Mouse (Mus musculus) gastrocnemius, adult 2 months (tissue): ENCODE results near the gene Setd7. TPM values are rescaled to one million over a fixed set of nuclear protein-coding genes. Genes with fewer than 3 reads are reported as not detected.
A peak's percentile ranks its signal among the peaks of the same experiment; 100 is the strongest.

Experiments used
- DNase-seq: peaks from one replicate; pipeline ENCODE4 v3.0.0; 2022
- H3K27ac ChIP-seq: fragments of 200-600 bp; 2 replicates; pipeline ENCODE4 v1.8.1; 2022; ENCODE audit warnings: mild to moderate bottlenecking
- H3K4me3 ChIP-seq: fragments of 200-600 bp; 2 replicates; pipeline ENCODE4 v1.8.1; 2022; ENCODE audit warnings: mild to moderate bottlenecking, moderate library complexity
- CTCF ChIP-seq: fragments of 200-600 bp; IDR thresholded peaks from 2 replicates; pipeline ENCODE4 v1.8.1; 2022; ENCODE audit warnings: antibody characterized with exemption, mild to moderate bottlenecking, moderate library complexity
- intact Hi-C: fragments of 180-260 bp; cut with DNase I; formaldehyde crosslinking; loops from one replicate; pipeline ENCODE4 v1.15.1; 2025
- total RNA-seq, 2 experiments: library from RNA; stranded (reverse); gene quantifications; 2 replicates each; pipeline ENCODE4 v1.2.3; 2021

Setd7 gene
- total RNA-seq, 2 experiments from 2014 or later, result 148 to 167 TPM

- no peak overlapping the region for H3K27ac ChIP-seq
- no peak for DNase-seq
- intact Hi-C loops, result no loop called here
- H3K4me3 ChIP-seq, result no peak overlapping the region
- no peak for TF ChIP-seq CTCF
These were observed 66.2 kb downstream of the Setd7 start for GRCm38 (mm10) chr3:51494466-51494865.

GRCm38 (mm10) chr3:51493272-51493838 lies 67.3 kb downstream of the Setd7 start:
- TF ChIP-seq CTCF, result no peak
- intact Hi-C loops, result no loop called here
- DNase-seq, result no peak
- Histone ChIP-seq H3K4me3 (no peak overlapping the region; the same call in 1 of the 2 replicates), H3K27ac (0 out of 2 replicates have a peak overlapping the region, but pooled peaks have one; percentile 29)

- no peak for TF ChIP-seq CTCF
- Histone ChIP-seq H3K27ac (no peak overlapping the region), H3K4me3 (no peak overlapping the region)
- intact Hi-C loops, result no loop called here
- no peak for DNase-seq
These were observed 70.5 kb downstream of the Setd7 start for GRCm38 (mm10) chr3:51490088-51490753.

GRCm38 (mm10) chr3:51486491-51487195 lies 74.0 kb downstream of the Setd7 start:
- no peak overlapping the region for H3K27ac ChIP-seq
- TF ChIP-seq CTCF, result no peak
- DNase-seq, result no peak
- no peak overlapping the region for H3K4me3 ChIP-seq
- intact Hi-C loops, result no loop called here

GRCm38 (mm10) chr3:51485347-51485746 lies 75.3 kb downstream of the Setd7 start:
- Histone ChIP-seq H3K4me3 (peak overlapping the region; percentile 93), H3K27ac (peak overlapping the region; percentile 97; the same call in 1 of the 2 replicates)
- no peak for TF ChIP-seq CTCF
- no peak for DNase-seq
- intact Hi-C loops, result no loop called here

GRCm38 (mm10) chr3:51484370-51484769 lies 76.3 kb downstream of the Setd7 start:
- intact Hi-C loops, result no loop called here
- no peak for TF ChIP-seq CTCF

GRCm38 (mm10) chr3:51483741-51484359 lies 76.8 kb downstream of the Setd7 start, which contains the start of gene Rab33b:
Rab33b (plus strand) TSS chr3:51483920.
- intact Hi-C loops, result no loop called here

More at GRCm38 (mm10) chr3:51484370-51484769, 76.3 kb downstream of the Setd7 start:
- peak overlapping the region; percentile 97 for H3K27ac ChIP-seq
- no peak for DNase-seq
- peak overlapping the region; percentile 93 for H3K4me3 ChIP-seq

GRCm38 (mm10) chr3:51482781-51483180 lies 77.9 kb downstream of the Setd7 start:
- DNase-seq, result no peak
- TF ChIP-seq CTCF, result no peak
- intact Hi-C loops, result no loop called here
- Histone ChIP-seq H3K27ac (peak overlapping the region; percentile 97), H3K4me3 (peak overlapping the region; percentile 93)

More at GRCm38 (mm10) chr3:51483741-51484359, 76.8 kb downstream of the Setd7 start, which contains the start of gene Rab33b:
- H3K27ac ChIP-seq, result peak within 1 kb of the TSS; percentile 97
- peak within 1 kb of the TSS; percentile 93 for H3K4me3 ChIP-seq
- DNase-seq, result peak; percentile 98
- peak; percentile 40; the same call in 1 of the 2 replicates for TF ChIP-seq CTCF

- intact Hi-C loops, result no loop called here
- Histone ChIP-seq H3K27ac (no peak overlapping the region), H3K4me3 (no peak overlapping the region)
- no peak for DNase-seq
- no peak for TF ChIP-seq CTCF
These were observed 78.8 kb downstream of the Setd7 start for GRCm38 (mm10) chr3:51481881-51482280.

- TF ChIP-seq CTCF, result peak; percentile 81
- DNase-seq, result peak; percentile 39
These were observed 79.6 kb downstream of the Setd7 start for GRCm38 (mm10) chr3:51481059-51481458.

GRCm38 (mm10) chr3:51479893-51480292 lies 80.8 kb downstream of the Setd7 start:
- Histone ChIP-seq H3K27ac (no peak overlapping the region), H3K4me3 (no peak overlapping the region)
- DNase-seq, result no peak
- no peak for TF ChIP-seq CTCF
- intact Hi-C loops, result no loop called here

More at GRCm38 (mm10) chr3:51481059-51481458, 79.6 kb downstream of the Setd7 start:
- Histone ChIP-seq H3K4me3 (no peak overlapping the region), H3K27ac (no peak overlapping the region)
- intact Hi-C loops, result no loop called here

GRCm38 (mm10) chr3:51475706-51476105 lies 85.0 kb downstream of the Setd7 start:
- no peak for TF ChIP-seq CTCF
- no peak overlapping the region for H3K27ac ChIP-seq
- intact Hi-C loops, result no loop called here
- DNase-seq, result no peak
- H3K4me3 ChIP-seq, result no peak overlapping the region
